Mouse (Mus musculus): ENCODE measurements at regions not wholly inside any gene's neighbourhood (a gene's known extent, or its start where the extent isn't known, plus 50 kb on each side); places are given as distances from the start of the nearest gene placed in this dataset.

GRCm38 (mm10) chr9:47909051-47909450 is 252.8 kb upstream of the Nxpe4 start:
- Histone ChIP-seq H3K4me3 (no peak overlapping the region), H3K9me3 (replicated peaks) (no peaks in the 10 kb centered on the region), H3K4me1 (peaks cover 45% of the 10 kb centered on the region), H3K36me3 (no peaks in the 10 kb centered on the region), H3K27me3 (ENCODE audit: low read depth, poor library complexity, severe bottlenecking) (peaks cover 61% of the 10 kb centered on the region), H3K27ac (replicated peaks) (peak overlapping the region; percentile 80)
- 72% methylated on average over 5 of the region's 5 CpGs for WGBS
- no peak for DNase-seq (ENCODE audit: low spot score)

DNA sequence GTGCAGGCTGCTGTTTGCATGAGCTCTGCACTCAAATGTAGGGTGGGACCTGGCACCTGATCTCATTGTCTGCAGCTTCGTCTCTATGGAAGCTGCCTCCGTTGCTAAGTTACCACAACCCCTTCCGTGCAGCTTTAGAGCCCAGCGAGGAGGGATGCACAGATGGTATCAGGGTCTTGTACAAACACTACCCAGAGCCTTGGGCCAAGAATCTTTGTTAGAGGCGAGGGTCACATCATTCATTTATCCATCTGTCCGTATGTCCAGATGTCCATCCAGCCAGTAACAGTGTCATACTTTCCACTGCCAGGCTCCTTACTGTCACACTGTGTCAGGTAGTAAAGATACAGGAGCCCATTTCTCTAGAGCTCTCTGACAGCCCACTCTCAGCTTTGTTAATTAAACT is 251.3 kb upstream of the Nxpe4 start:
- no peaks in the 10 kb centered on the region for H3K9me3 ChIP-seq (replicated peaks)
- H3K36me3 ChIP-seq: no peaks in the 10 kb centered on the region
- H3K4me1 ChIP-seq: peaks cover 30% of the 10 kb centered on the region
- no peak overlapping the region for H3K4me3 ChIP-seq
- H3K27ac ChIP-seq (replicated peaks): peak overlapping the region; percentile 80
- H3K27me3 ChIP-seq (ENCODE audit: low read depth, poor library complexity, severe bottlenecking): peaks cover 49% of the 10 kb centered on the region
- peak; percentile 63 for DNase-seq (ENCODE audit: low spot score)
- 24% methylated on average over 6 of the region's 6 CpGs for WGBS

DNA sequence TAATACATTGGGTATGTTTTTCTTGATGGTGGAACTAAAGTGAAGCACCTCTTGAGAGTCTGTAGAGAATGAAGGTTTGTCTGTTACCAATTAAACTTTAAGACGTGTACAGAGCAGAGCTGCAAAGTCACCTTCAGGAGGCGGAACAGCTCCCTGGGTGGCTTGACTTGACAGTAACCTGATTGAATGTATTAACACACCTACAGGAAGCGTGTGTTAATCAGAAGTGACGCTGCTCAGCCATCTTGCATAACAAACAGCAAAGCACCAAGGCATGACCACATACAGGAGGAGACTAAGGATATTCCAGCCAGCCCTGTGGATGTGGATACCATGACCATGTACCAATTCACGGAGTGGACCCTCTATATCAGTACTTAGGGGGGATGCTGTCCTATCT is 249.0 kb upstream of the Nxpe4 start:
- no peak for DNase-seq (ENCODE audit: low spot score)
- Histone ChIP-seq H3K4me3 (no peak overlapping the region), H3K27me3 (ENCODE audit: low read depth, poor library complexity, severe bottlenecking) (peaks cover 26% of the 10 kb centered on the region), H3K4me1 (peaks cover 29% of the 10 kb centered on the region), H3K27ac (replicated peaks) (no peak overlapping the region), H3K36me3 (no peaks in the 10 kb centered on the region), H3K9me3 (replicated peaks) (no peaks in the 10 kb centered on the region)
- WGBS: 84% methylated on average over 5 of the region's 5 CpGs

DNA sequence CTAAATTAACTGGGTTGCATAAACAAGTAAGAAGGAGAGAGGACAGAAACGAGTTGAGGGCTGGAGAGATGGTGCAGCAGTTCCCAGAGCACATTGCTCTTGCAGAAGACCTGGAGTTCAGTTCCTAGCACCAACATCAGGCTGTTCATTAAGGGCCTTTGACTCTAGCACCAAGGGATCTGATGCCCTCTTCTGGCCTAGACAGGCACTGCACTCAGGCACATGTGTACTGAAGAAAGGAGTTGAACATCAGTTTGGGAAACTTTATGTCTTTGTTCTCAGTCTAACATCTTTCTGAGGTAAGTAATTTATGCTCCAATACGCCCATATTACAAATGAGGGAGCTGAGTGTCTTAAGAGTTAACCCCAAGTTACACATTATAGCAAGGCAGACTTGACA is 226.5 kb upstream of the Nxpe4 start:
- H3K9me3 ChIP-seq (replicated peaks): no peaks in the 10 kb centered on the region
- peaks cover 21% of the 10 kb centered on the region for H3K4me1 ChIP-seq
- no peak overlapping the region for H3K4me3 ChIP-seq
- no peaks in the 10 kb centered on the region for H3K36me3 ChIP-seq
- peaks cover 55% of the 10 kb centered on the region; the same call in 1 of the 2 replicates for H3K27me3 ChIP-seq (ENCODE audit: low read depth, poor library complexity, severe bottlenecking)
- no peak for DNase-seq (ENCODE audit: low spot score)
- WGBS: 76% methylated on average over 2 of the region's 2 CpGs
- peak overlapping the region; percentile 76; the same call in 1 of the 2 replicates for H3K27ac ChIP-seq (replicated peaks)

- H3K27me3 ChIP-seq (ENCODE audit: low read depth, poor library complexity, severe bottlenecking): peaks cover 55% of the 10 kb centered on the region; the same call in 1 of the 2 replicates
- peak; percentile 52 for DNase-seq (ENCODE audit: low spot score)
- no peak overlapping the region for H3K4me3 ChIP-seq
- H3K4me1 ChIP-seq: peaks cover 21% of the 10 kb centered on the region
- no peaks in the 10 kb centered on the region for H3K9me3 ChIP-seq (replicated peaks)
- H3K36me3 ChIP-seq: no peaks in the 10 kb centered on the region
- peak overlapping the region; percentile 76 for H3K27ac ChIP-seq (replicated peaks)
- 49% methylated on average over 7 of the region's 7 CpGs for whole genome bisulfite sequencing
Observed at GRCm38 (mm10) chr9:47935957-47936457, 225.8 kb upstream of the Nxpe4 start.

- peaks cover 40% of the 10 kb centered on the region for H3K4me1 ChIP-seq
- H3K27ac ChIP-seq (replicated peaks): no peak overlapping the region
- no peaks in the 10 kb centered on the region for H3K9me3 ChIP-seq (replicated peaks)
- H3K4me3 ChIP-seq: no peak overlapping the region
- no peak for DNase-seq (ENCODE audit: low spot score)
- H3K27me3 ChIP-seq (ENCODE audit: low read depth, poor library complexity, severe bottlenecking): peaks cover 54% of the 10 kb centered on the region; the same call in 1 of the 2 replicates
- H3K36me3 ChIP-seq: no peaks in the 10 kb centered on the region
- 87% methylated on average over 14 of the region's 14 CpGs for WGBS
Observed at GRCm38 (mm10) chr9:47938941-47939710, 222.7 kb upstream of the Nxpe4 start.

GRCm38 (mm10) chr9:47942761-47943583 is 218.9 kb upstream of the Nxpe4 start:
- H3K9me3 ChIP-seq (replicated peaks): no peaks in the 10 kb centered on the region
- DNase-seq (ENCODE audit: low spot score): peak; percentile 71
- peaks cover 43% of the 10 kb centered on the region; the same call in 1 of the 2 replicates for H3K27me3 ChIP-seq (ENCODE audit: low read depth, poor library complexity, severe bottlenecking)
- H3K4me1 ChIP-seq: peaks cover 18% of the 10 kb centered on the region
- peak overlapping the region; percentile 68 for H3K27ac ChIP-seq (replicated peaks)
- no peaks in the 10 kb centered on the region for H3K36me3 ChIP-seq
- no peak overlapping the region for H3K4me3 ChIP-seq
- 47% methylated on average over 11 of the region's 11 CpGs for WGBS

DNA sequence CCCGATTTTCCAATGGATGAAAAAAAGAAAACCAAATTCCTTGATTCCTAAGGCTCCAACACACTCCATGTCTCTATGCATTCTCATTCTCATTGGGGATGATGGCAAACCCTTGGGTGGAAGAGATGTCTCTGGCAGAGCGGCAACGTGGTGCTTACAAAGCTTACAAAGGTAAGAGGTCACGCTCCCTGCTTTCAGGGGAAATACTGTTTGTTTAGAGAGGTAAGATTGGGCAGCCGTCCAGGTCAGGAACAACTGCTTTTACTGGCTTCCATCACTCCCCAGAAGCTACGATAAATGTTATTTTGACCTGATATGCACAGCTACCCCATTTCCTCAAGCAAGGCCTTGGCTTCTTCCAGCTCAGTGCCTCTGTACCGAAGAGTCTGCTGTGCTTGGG is 215.6 kb upstream of the Nxpe4 start:
- 83% methylated on average over 7 of the region's 7 CpGs for WGBS
- Histone ChIP-seq H3K27me3 (ENCODE audit: low read depth, poor library complexity, severe bottlenecking) (peaks cover 18% of the 10 kb centered on the region; the same call in 1 of the 2 replicates), H3K9me3 (replicated peaks) (no peaks in the 10 kb centered on the region), H3K4me3 (no peak overlapping the region), H3K4me1 (peaks cover 26% of the 10 kb centered on the region), H3K27ac (replicated peaks) (no peak overlapping the region), H3K36me3 (no peaks in the 10 kb centered on the region)
- no peak for DNase-seq (ENCODE audit: low spot score)

DNA sequence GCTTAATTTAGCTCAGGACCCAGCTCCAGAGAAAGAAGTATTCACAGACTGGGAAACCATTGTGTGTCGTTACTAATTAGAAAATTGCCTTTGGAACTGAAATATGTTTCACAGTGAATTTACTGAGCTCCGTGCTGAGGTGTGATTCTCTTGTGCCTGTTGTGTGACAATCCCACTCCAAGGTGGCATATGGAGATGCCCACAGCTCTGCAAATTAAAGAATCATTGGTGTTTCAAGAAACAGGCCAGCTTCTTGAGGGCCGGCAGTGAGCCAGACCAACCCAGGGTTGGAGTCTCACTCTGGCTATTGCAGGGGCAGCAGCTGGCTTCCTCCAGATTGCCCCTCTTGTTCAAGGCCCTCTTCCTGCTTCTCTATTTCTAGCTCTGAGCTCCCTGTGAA is 203.9 kb upstream of the Nxpe4 start:
- no peak overlapping the region; the same call in 1 of the 2 replicates for H3K27ac ChIP-seq (replicated peaks)
- peaks cover 17% of the 10 kb centered on the region; the same call in 1 of the 2 replicates for H3K9me3 ChIP-seq (replicated peaks)
- no peaks in the 10 kb centered on the region for H3K27me3 ChIP-seq (ENCODE audit: low read depth, poor library complexity, severe bottlenecking)
- H3K4me1 ChIP-seq: peaks cover 18% of the 10 kb centered on the region
- no peaks in the 10 kb centered on the region for H3K36me3 ChIP-seq
- no peak for DNase-seq (ENCODE audit: low spot score)
- no peak overlapping the region for H3K4me3 ChIP-seq
- 94% methylated on average over 3 of the region's 3 CpGs for WGBS

- Histone ChIP-seq H3K36me3 (no peaks in the 10 kb centered on the region), H3K27ac (replicated peaks) (no peak overlapping the region), H3K9me3 (replicated peaks) (peaks cover 7% of the 10 kb centered on the region; the same call in 1 of the 2 replicates), H3K4me3 (no peak overlapping the region), H3K4me1 (peaks cover 18% of the 10 kb centered on the region), H3K27me3 (ENCODE audit: low read depth, poor library complexity, severe bottlenecking) (no peaks in the 10 kb centered on the region)
- 96% methylated on average over 6 of the region's 6 CpGs for WGBS
- no peak for DNase-seq (ENCODE audit: low spot score)
Observed at GRCm38 (mm10) chr9:47958861-47959260, 203.0 kb upstream of the Nxpe4 start.

- Histone ChIP-seq H3K9me3 (replicated peaks) (no peaks in the 10 kb centered on the region), H3K4me3 (no peak overlapping the region), H3K27ac (replicated peaks) (peak overlapping the region; percentile 64; the same call in 1 of the 2 replicates), H3K36me3 (no peaks in the 10 kb centered on the region), H3K4me1 (peaks cover 18% of the 10 kb centered on the region), H3K27me3 (ENCODE audit: low read depth, poor library complexity, severe bottlenecking) (no peaks in the 10 kb centered on the region)
- DNase-seq (ENCODE audit: low spot score): no peak
- 77% methylated on average over 4 of the region's 4 CpGs for WGBS
Observed at GRCm38 (mm10) chr9:47961176-47961575, 200.6 kb upstream of the Nxpe4 start.

DNA sequence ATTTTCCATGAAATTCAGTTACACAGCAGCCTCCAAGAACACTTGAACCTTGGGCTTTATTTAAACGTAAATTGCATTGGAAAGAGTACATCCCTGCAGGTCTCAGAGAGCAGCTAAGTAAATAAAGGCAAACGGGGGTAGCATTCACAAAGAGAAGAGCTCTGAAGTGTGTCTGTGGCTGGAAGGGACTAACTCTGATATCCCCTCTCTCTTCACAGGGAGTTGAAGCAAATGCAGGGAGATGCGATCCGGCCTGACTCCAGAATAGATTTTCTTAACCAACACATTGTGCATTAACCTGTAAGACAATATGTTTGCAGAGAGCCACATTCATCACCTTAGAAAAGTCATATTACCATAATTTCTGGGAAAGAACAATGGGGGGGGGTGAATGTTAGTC is 199.7 kb upstream of the Nxpe4 start:
- Histone ChIP-seq H3K36me3 (no peaks in the 10 kb centered on the region), H3K9me3 (replicated peaks) (no peaks in the 10 kb centered on the region), H3K27ac (replicated peaks) (no peak overlapping the region; the same call in 1 of the 2 replicates), H3K4me1 (peaks cover 18% of the 10 kb centered on the region), H3K27me3 (ENCODE audit: low read depth, poor library complexity, severe bottlenecking) (no peaks in the 10 kb centered on the region), H3K4me3 (no peak overlapping the region)
- DNase-seq (ENCODE audit: low spot score): no peak
- WGBS: 62% methylated on average over 4 of the region's 4 CpGs

Data from midbrain, embryonic 10.5 days (tissue).